Mouse (Mus musculus) monocyte, adult 59 days (primary cell): ENCODE measurements around the gene Gm3127. TPM values are rescaled to one million over a fixed set of nuclear protein-coding genes. Genes with fewer than 3 reads are reported as not detected.

Experiments used
- total RNA-seq, 2 experiments: library from RNA; stranded (reverse); gene quantifications; one replicate each; pipeline ENCODE4 v1.2.4; 2023

Gm3127 gene
- not detected for total RNA-seq

GRCm38 (mm10) chr14:4164730-4165129 lies at the start of gene Gm3127:
TSS of gene Gm3127 (plus strand) at chr14:4165030.

GRCm38 (mm10) chr14:4182491-4183210 lies 17.8 kb downstream of the Gm3127 start, which contains the start of gene Gm2974:
TSS of gene Gm2974 (plus strand) at chr14:4182576.

Other genes starting within 250 kb of the Gm3127 start
- not detected for gene Gm3029, start 233.3 kb upstream of the Gm3127 start, total RNA-seq
- not detected for gene Gm3095, start 201.5 kb upstream of the Gm3127 start, total RNA-seq
- not detected for gene Gm3099, start 166.6 kb upstream of the Gm3127 start, total RNA-seq
- not detected for gene Gm5796, start 141.1 kb upstream of the Gm3127 start, total RNA-seq
- gene Gm3115, start 80.9 kb upstream of the Gm3127 start, total RNA-seq = not detected
- not detected for gene Gm8108, start 54.5 kb upstream of the Gm3127 start, total RNA-seq
- not detected for gene Gm2974, start 17.5 kb downstream of the Gm3127 start, total RNA-seq
- not detected for gene Gm3138, start 84.6 kb downstream of the Gm3127 start, total RNA-seq
- not detected for gene Gm3149, start 152.3 kb downstream of the Gm3127 start, total RNA-seq
- gene 2610042L04Rik, start 169.7 kb downstream of the Gm3127 start, total RNA-seq = not detected
- not detected for gene Gm3159, start 232.5 kb downstream of the Gm3127 start, total RNA-seq